Mouse (Mus musculus) kidney, adult 2 months (tissue): ENCODE measurements around the gene Mllt10. TPM values are rescaled to one million over a fixed set of nuclear protein-coding genes. Genes with fewer than 3 reads are reported as not detected.

Experiments used
- DNase-seq: peaks from one replicate; pipeline ENCODE4 v3.0.0; 2021
- H3K27ac ChIP-seq: fragments of 200-500 bp; 2 replicates; pipeline ENCODE4 v1.5.1; 2012; ENCODE audit warnings: low read depth, low read length, control low read depth, inconsistent platforms; ENCODE audit not compliant: insufficient read depth
- H3K27me3 ChIP-seq: fragments of 200-500 bp; replicated peaks from 2 replicates; pipeline ENCODE4 v1.6.1; 2012; ENCODE audit warnings: mild to moderate bottlenecking, moderate library complexity, low read length, inconsistent platforms; ENCODE audit not compliant: control insufficient read depth, insufficient read depth
- H3K36me3 ChIP-seq: fragments of 200-500 bp; 2 replicates; pipeline ENCODE4 v1.6.1; 2012; ENCODE audit warnings: mild to moderate bottlenecking, moderate library complexity, low read length, inconsistent platforms; ENCODE audit not compliant: control insufficient read depth, insufficient read depth
- H3K4me1 ChIP-seq: fragments of 200-500 bp; 2 replicates; pipeline ENCODE4 v1.6.1; 2011; ENCODE audit warnings: low read length; ENCODE audit not compliant: control insufficient read depth, insufficient read depth
- H3K4me3 ChIP-seq: fragments of 200-500 bp; 2 replicates; pipeline ENCODE4 v1.5.1; 2011; ENCODE audit warnings: mild to moderate bottlenecking, low read depth, low read length, control low read depth; ENCODE audit not compliant: insufficient read depth
- CTCF ChIP-seq: fragments of 200-500 bp; conservative IDR thresholded peaks from 2 replicates; pipeline ENCODE4 v1.5.1; 2011; ENCODE audit warnings: low read depth, mild to moderate bottlenecking, control low read depth, low read length, moderate library complexity, mixed read lengths; ENCODE audit not compliant: insufficient read depth, insufficient read length
- POLR2A ChIP-seq: fragments of 200-500 bp; IDR thresholded peaks from one replicate; pipeline ENCODE4 v1.6.1; 2011; ENCODE audit warnings: low read depth, low read length, control low read depth
- WGBS: fragments of 180-500 bp; shearing (Covaris S2); methylation state at CpG from one replicate; pipeline ENCODE4 v1.1.7; 2018; 5-methylcytosine and 5-hydroxymethylcytosine counted together
- polyA plus RNA-seq: library from polyadenylated mRNA; depleted of rRNA; stranded (reverse); fragments of >200 nt; gene quantifications from 2 replicates; pipeline ENCODE4 v1.2.3, GENCODE M21; 2012

The Mllt10 gene
- polyA plus RNA-seq, 1 experiment = 32.7 TPM

DNA sequence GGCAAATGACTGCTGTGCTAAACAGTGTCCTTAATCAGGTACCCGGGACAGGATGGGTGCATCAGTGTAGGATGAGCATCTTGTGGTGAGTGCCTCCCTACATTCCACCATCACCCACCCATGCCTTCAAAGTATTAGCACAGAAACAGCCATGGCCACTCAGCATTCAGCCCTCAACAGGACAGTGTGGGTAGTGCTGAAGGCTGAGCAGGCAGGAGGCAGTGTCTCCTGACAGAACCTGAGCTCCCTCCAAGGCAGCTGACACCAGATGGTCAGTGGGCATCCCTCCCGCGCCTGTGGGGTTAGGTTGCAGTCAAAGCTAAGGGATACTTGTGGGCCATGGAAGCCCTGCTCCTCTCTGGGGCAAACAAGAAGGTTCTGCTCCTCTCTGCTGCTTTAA is 162.8 kb downstream of the Mllt10 start:
- peaks cover 3% of the 10 kb centered on the region; the same call in 1 of the 2 replicates for H3K36me3 ChIP-seq
- TF ChIP-seq CTCF = no peak
- no peak for TF ChIP-seq POLR2A
- H3K27ac ChIP-seq = no peak overlapping the region
- no peak for DNase-seq
- no peaks in the 10 kb centered on the region for H3K27me3 ChIP-seq
- no peaks in the 10 kb centered on the region for H3K4me1 ChIP-seq
- WGBS = 62% methylated on average over 3 of the region's 3 CpGs
- H3K4me3 ChIP-seq = no peak overlapping the region

DNA sequence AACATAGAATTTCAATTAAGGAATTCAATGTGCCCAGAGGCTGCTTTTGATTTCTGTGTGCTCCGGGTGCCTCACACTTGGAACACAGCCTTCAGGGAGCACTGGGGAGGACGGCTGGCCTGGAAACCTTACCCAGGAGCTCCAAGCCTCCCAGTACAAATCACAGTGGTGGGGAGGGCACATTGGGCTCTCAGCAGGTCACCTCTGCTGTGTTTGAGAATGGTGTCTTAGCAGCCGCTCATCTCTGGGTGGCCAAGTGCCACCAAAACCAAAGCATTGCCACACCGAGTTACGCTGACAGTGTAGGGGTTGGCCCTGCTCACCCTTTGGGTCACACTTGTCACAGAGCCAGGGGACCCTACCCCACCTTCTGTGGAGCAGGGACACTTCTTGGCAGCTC is 163.5 kb downstream of the Mllt10 start:
- H3K36me3 ChIP-seq = peaks cover 3% of the 10 kb centered on the region; the same call in 1 of the 2 replicates
- H3K4me3 ChIP-seq = no peak overlapping the region
- no peak overlapping the region for H3K27ac ChIP-seq
- H3K27me3 ChIP-seq = no peaks in the 10 kb centered on the region
- 64% methylated on average over 5 of the region's 5 CpGs for WGBS
- peak; percentile 32 for DNase-seq
- no peak for TF ChIP-seq CTCF
- no peak for TF ChIP-seq POLR2A
- no peaks in the 10 kb centered on the region for H3K4me1 ChIP-seq

DNA sequence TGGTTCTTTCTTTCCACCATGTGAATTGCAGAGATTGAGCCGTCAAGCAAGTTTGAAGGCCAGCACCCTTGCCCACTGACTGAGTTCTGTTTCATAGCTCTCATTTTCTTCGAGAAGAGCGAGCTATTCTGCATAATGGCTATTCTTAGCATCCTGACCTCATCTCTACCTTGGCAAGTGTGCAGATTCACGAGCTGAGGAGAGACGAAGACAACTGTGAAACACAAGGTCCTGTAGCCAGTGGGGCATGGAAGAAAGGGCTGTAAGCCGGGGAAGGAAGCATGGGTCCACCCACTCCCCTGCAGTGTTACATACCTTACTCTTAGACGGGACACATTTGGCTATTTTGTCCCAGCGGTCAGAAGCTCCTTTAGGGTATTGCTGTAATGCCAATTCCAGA is 164.1 kb downstream of the Mllt10 start:
- H3K36me3 ChIP-seq = no peaks in the 10 kb centered on the region
- H3K27ac ChIP-seq = no peak overlapping the region
- 45% methylated on average over 8 of the region's 8 CpGs for WGBS
- no peaks in the 10 kb centered on the region for H3K27me3 ChIP-seq
- no peaks in the 10 kb centered on the region for H3K4me1 ChIP-seq
- H3K4me3 ChIP-seq = no peak overlapping the region
- TF ChIP-seq CTCF = no peak
- TF ChIP-seq POLR2A = no peak
- DNase-seq = no peak

DNA sequence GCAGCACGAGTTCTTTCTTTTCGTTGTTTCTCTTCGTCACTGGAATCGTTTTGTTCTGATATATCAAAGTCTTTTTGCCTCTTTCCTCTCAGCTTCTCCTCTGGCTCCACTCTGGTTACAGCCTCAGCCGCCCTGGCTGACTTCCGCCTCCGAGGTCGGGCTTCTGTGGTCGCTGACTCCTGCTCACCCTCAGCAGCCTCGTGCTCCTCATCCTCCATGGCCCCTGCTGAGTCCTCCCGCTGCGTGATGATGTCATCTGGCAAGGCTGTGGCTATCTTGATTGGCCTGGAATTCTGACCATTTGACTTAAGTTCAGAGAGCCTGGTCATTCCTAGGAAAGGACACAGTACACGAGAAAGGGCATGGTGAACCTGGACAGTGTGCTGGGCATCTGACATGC is 164.5 kb downstream of the Mllt10 start:
- Histone ChIP-seq H3K27me3 (no peaks in the 10 kb centered on the region), H3K36me3 (no peaks in the 10 kb centered on the region), H3K27ac (no peak overlapping the region), H3K4me1 (no peaks in the 10 kb centered on the region), H3K4me3 (no peak overlapping the region)
- no peak for DNase-seq
- TF ChIP-seq CTCF (no peak), POLR2A (no peak)
- WGBS = 53% methylated on average over 13 of the region's 13 CpGs

DNA sequence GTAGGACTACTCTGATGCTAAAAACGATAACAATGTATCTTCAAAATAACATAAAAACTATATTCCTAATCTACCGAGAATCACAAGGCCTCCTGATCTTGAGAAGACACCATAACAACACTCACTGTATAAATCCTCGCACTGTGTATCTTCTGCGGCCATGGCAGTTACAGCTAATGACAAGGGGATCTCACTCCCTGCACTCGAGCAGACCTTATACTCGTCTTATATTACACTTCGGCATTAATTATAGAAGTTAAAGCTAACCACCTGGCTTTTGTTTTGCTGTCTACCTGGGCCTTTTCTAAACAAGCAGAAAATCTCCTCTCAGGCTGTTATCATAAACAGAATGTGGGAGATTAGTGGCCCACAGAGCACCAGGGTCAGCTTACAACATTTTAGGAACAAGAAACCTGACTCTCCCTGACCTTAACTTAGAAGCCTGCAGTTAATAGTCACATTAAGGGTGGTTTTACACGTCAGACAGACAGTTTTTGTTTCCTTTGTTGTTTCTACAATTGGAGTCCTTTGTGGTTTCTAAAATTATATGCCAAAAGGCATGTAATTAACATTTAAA is 173.5 kb downstream of the Mllt10 start:
- Histone ChIP-seq H3K4me3 (no peak overlapping the region), H3K4me1 (no peaks in the 10 kb centered on the region), H3K27me3 (no peaks in the 10 kb centered on the region), H3K36me3 (no peaks in the 10 kb centered on the region; the same call in 1 of the 2 replicates), H3K27ac (no peak overlapping the region)
- 76% methylated on average over 8 of the region's 8 CpGs for WGBS
- TF ChIP-seq POLR2A (no peak), CTCF (no peak)
- DNase-seq = no peak

DNA sequence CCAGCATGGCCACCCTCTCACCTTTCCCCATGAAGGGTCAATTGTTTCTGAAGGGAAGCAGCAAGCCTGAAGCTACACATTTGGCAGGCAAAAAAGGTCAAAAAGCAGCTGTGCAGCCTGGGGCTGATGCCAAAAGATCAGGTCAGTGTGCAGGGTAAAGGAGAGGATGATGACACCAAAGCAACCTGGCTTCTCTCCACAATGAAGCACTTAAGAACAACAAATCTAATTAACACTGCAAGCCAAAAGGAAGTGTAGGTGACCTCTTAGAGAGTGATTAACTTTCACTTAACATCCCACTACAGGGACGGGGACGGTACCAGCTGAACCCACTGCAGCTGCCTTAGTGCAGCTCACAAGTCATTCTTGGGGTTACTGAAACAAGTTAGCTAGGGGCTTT is 174.2 kb downstream of the Mllt10 start:
- Histone ChIP-seq H3K36me3 (no peaks in the 10 kb centered on the region; the same call in 1 of the 2 replicates), H3K27ac (no peak overlapping the region)
- 17% methylated on average over 2 of the region's 2 CpGs for WGBS

DNA sequence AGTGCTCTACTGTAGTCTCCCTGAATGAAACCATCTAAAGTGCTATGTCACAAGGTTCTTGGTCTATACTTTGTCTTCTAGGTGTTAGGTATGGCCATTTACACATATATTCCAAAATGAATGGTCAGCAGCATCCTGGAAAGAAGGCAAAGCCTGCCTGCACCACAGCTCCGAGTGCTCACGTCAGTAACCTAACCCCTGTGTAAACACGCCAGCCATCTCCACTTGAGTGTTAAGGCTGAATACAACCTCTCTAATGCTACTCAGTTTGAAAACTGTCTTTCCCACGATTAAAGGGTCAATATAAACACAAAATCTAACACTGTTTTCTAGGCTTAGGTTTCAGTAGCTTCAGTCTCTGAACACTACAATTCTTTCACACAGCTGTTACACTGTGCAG is 176.1 kb downstream of the Mllt10 start:
- H3K36me3 ChIP-seq = no peaks in the 10 kb centered on the region; the same call in 1 of the 2 replicates
- TF ChIP-seq POLR2A (no peak), CTCF (no peak)
- 79% methylated on average over 4 of the region's 4 CpGs for WGBS
- no peak for DNase-seq
- H3K4me1 ChIP-seq = no peaks in the 10 kb centered on the region
- H3K4me3 ChIP-seq = no peak overlapping the region
- H3K27me3 ChIP-seq = no peaks in the 10 kb centered on the region
- no peak overlapping the region for H3K27ac ChIP-seq

More for the DNA sequence above, 174.2 kb downstream of the Mllt10 start:
- TF ChIP-seq POLR2A = no peak
- TF ChIP-seq CTCF = no peak
- Histone ChIP-seq H3K4me1 (no peaks in the 10 kb centered on the region), H3K27me3 (no peaks in the 10 kb centered on the region), H3K4me3 (no peak overlapping the region)
- DNase-seq = peak; percentile 71
